20 mouse cellular contexts compared by ENCODE assay signal in genomic region chr16:92056711-92057110, GRCm38 (mm10). TPM values are rescaled to one million over a fixed set of nuclear protein-coding genes. Genes with fewer than 3 reads are reported as not detected.
DNase-seq lines count a peak whose midpoint lies in the region; ATAC-seq and TF ChIP-seq lines count a peak whose summit lies in the region.
"Had no signal": no experiment of that assay in that cellular context is flagged by ENCODE, and none has a peak within 500 bp of the region (broad histone marks: within the 10 kb centered on the region; RNA-seq: fewer than 3 reads in every experiment).

No protein-coding gene starts in this region.

- in situ Hi-C loops in CH12.LX (cut with MboI; ENCODE audit: low pct_ligation_motif_present, low pct_unique_long_range_greater_than_20kb, low sequenced_read_pairs) = no loop called here

- 0 out of 2 replicates have a peak, but pooled peaks cover 3% of the 10 kb centered on the region for H3K9me3 ChIP-seq in hindbrain, embryonic 13.5 days
- H3K9me3 ChIP-seq in hindbrain, embryonic 12.5 days (replicated peaks) = peaks cover 9% of the 10 kb centered on the region
- peaks cover 8% of the 10 kb centered on the region for H3K9me3 ChIP-seq in kidney, embryonic 14.5 days (ENCODE audit: control insufficient read depth, low read length)
- H3K9me3 ChIP-seq in liver, embryonic 13.5 days (replicated peaks) = peaks cover 7% of the 10 kb centered on the region; the same call in 1 of the 2 replicates
- peaks cover 12% of the 10 kb centered on the region for H3K9me3 ChIP-seq in liver, embryonic 11.5 days (ENCODE audit: control insufficient read depth, low read length)
- peaks cover 16% of the 10 kb centered on the region for H3K9me3 ChIP-seq in CH12.LX (replicated peaks; ENCODE audit: low read length)

- TF ChIP-seq EP300 in CH12.LX (IDR thresholded peaks at IDR 0.05; ENCODE audit: low read length) = no peak

- 0 out of 2 replicates have a peak, but pooled peaks cover 3% of the 10 kb centered on the region for H3K79me2 ChIP-seq in CH12.LX (replicated peaks; ENCODE audit: control insufficient read depth, extremely low read depth, insufficient read depth, poor library complexity, severe bottlenecking)

- 77% methylated on average over 2 of the region's 2 CpGs for WGBS in hindbrain, embryonic 13.5 days
- WGBS in hindbrain, embryonic 12.5 days = 52% methylated on average over 2 of the region's 2 CpGs
- WGBS in kidney, embryonic 14.5 days = 55% methylated on average over 2 of the region's 2 CpGs
- 37% methylated on average over 2 of the region's 2 CpGs for WGBS in liver, embryonic 13.5 days (ENCODE audit: insufficient replicate concordance)
- WGBS in liver, embryonic 11.5 days = 43% methylated on average over 2 of the region's 2 CpGs

- H3K4me3 ChIP-seq in hindbrain, embryonic 13.5 days = no peak overlapping the region
- no peak overlapping the region for H3K4me3 ChIP-seq in hindbrain, embryonic 12.5 days
- no peak overlapping the region for H3K4me3 ChIP-seq in kidney, embryonic 14.5 days (ENCODE audit: low read length)
- H3K4me3 ChIP-seq in liver, embryonic 13.5 days (replicated peaks) = no peak overlapping the region
- no peak overlapping the region for H3K4me3 ChIP-seq in liver, embryonic 11.5 days (ENCODE audit: low read depth, low read length)
- no peak overlapping the region for H3K4me3 ChIP-seq in CH12.LX (replicated peaks in 1 of 3; ENCODE audit: low read depth in 2 of 3, low read length in 2 of 3, poor library complexity in 1 of 3)

- peak overlapping the region; percentile 85; the same call in 1 of the 2 replicates for H3K4me2 ChIP-seq in hindbrain, embryonic 13.5 days
- H3K4me2 ChIP-seq in hindbrain, embryonic 12.5 days (replicated peaks) = no peak overlapping the region
- H3K4me2 ChIP-seq in kidney, embryonic 14.5 days (replicated peaks; ENCODE audit: low read depth, low read length) = 0 out of 2 replicates have a peak overlapping the region, but pooled peaks have one; percentile 85
- peak overlapping the region; percentile 98; the same call in 1 of the 2 replicates for H3K4me2 ChIP-seq in liver, embryonic 13.5 days
- H3K4me2 ChIP-seq in liver, embryonic 11.5 days = no peak overlapping the region
- no peak overlapping the region for H3K4me2 ChIP-seq in CH12.LX (ENCODE audit: insufficient read depth, low read depth, poor library complexity, severe bottlenecking)

- 0 out of 2 replicates have a peak, but pooled peaks cover 3% of the 10 kb centered on the region for H3K27me3 ChIP-seq in hindbrain, embryonic 13.5 days
- no peaks in the 10 kb centered on the region for H3K27me3 ChIP-seq in hindbrain, embryonic 12.5 days
- no peaks in the 10 kb centered on the region for H3K27me3 ChIP-seq in kidney, embryonic 14.5 days (ENCODE audit: control insufficient read depth, insufficient read depth, low read length)
- H3K27me3 ChIP-seq in liver, embryonic 13.5 days = no peaks in the 10 kb centered on the region
- H3K27me3 ChIP-seq in liver, embryonic 11.5 days (replicated peaks; ENCODE audit: control insufficient read depth, insufficient read depth, low read length) = no peaks in the 10 kb centered on the region
- H3K27me3 ChIP-seq in CH12.LX (replicated peaks) = peaks cover 4% of the 10 kb centered on the region
- H3K27me3 ChIP-seq: forebrain, embryonic 13.5 days had no signal

- H3K4me1 ChIP-seq in hindbrain, embryonic 13.5 days (replicated peaks) = peaks cover 31% of the 10 kb centered on the region
- H3K4me1 ChIP-seq in hindbrain, embryonic 12.5 days = peaks cover 27% of the 10 kb centered on the region
- peaks cover 21% of the 10 kb centered on the region for H3K4me1 ChIP-seq in kidney, embryonic 14.5 days (ENCODE audit: control insufficient read depth, insufficient read depth, low read length)
- peaks cover 31% of the 10 kb centered on the region for H3K4me1 ChIP-seq in liver, embryonic 13.5 days (replicated peaks)
- H3K4me1 ChIP-seq in liver, embryonic 11.5 days (replicated peaks; ENCODE audit: control insufficient read depth, insufficient read depth, low read length) = peaks cover 5% of the 10 kb centered on the region; the same call in 1 of the 2 replicates
- peaks cover 6 to 29% of the 10 kb centered on the region in 2 experiments for H3K4me1 ChIP-seq in CH12.LX (ENCODE audit: control insufficient read depth in 1 of 2, insufficient read depth in 2 of 2)

- ATAC-seq in hindbrain, embryonic 13.5 days (ENCODE audit: low FRiP score) = no peak
- ATAC-seq in hindbrain, embryonic 12.5 days (ENCODE audit: low FRiP score) = no peak
- no peak for ATAC-seq in kidney, embryonic 14.5 days (ENCODE audit: low FRiP score, low TSS enrichment)
- no peak for ATAC-seq in liver, embryonic 13.5 days (ENCODE audit: low read depth)
- no peak for ATAC-seq in liver, embryonic 11.5 days (replicated peaks; ENCODE audit: low FRiP score)

- DNase-seq in kidney, postnatal 25 days = no peak
- DNase-seq in liver, embryonic 13.5 days = no peak
- DNase-seq in liver, embryonic 11.5 days (ENCODE audit: low spot score) = no peak
- DNase-seq in CH12.LX (ENCODE audit: extremely low read depth) = no peak
- no peak for DNase-seq in spleen, postnatal 14 days (ENCODE audit: low spot score in 2 of 2)
- DNase-seq: adrenal gland, adult 8-10 months; adrenal gland, postnatal 36 days; forebrain, postnatal 0 days; gastrocnemius, postnatal 14 days had no signal

- H3K36me3 ChIP-seq in hindbrain, embryonic 13.5 days = peaks cover 11% of the 10 kb centered on the region
- peaks cover 7% of the 10 kb centered on the region for H3K36me3 ChIP-seq in hindbrain, embryonic 12.5 days
- H3K36me3 ChIP-seq in kidney, embryonic 14.5 days (ENCODE audit: control insufficient read depth, insufficient read depth, low read length) = peaks cover 14% of the 10 kb centered on the region; the same call in 1 of the 2 replicates
- H3K36me3 ChIP-seq in liver, embryonic 13.5 days = peaks cover 9% of the 10 kb centered on the region
- peaks cover 3% of the 10 kb centered on the region for H3K36me3 ChIP-seq in liver, embryonic 11.5 days (ENCODE audit: control insufficient read depth, insufficient read depth, low read length)
- peaks cover 0 to 25% of the 10 kb centered on the region in 2 experiments for H3K36me3 ChIP-seq in CH12.LX (replicated peaks in 1 of 2; ENCODE audit: control insufficient read depth in 1 of 2, insufficient read depth in 1 of 2, low read length in 1 of 2)

- H3K27ac ChIP-seq in hindbrain, embryonic 13.5 days = no peak overlapping the region
- no peak overlapping the region for H3K27ac ChIP-seq in hindbrain, embryonic 12.5 days
- H3K27ac ChIP-seq in kidney, embryonic 14.5 days (ENCODE audit: low read depth, low read length) = no peak overlapping the region
- no peak overlapping the region for H3K27ac ChIP-seq in liver, embryonic 13.5 days
- H3K27ac ChIP-seq in liver, embryonic 11.5 days (ENCODE audit: low read depth, low read length) = no peak overlapping the region
- H3K27ac ChIP-seq in CH12.LX (ENCODE audit: insufficient read depth, low read depth) = no peak overlapping the region

- dilution Hi-C loops in CH12.LX (cut with MboI; ENCODE audit: extremely low pct_ligation_motif_present, extremely low pct_unique_long_range_greater_than_20kb, low sequenced_read_pairs) = no loop called here

- no peak overlapping the region for H3K9ac ChIP-seq in hindbrain, embryonic 13.5 days
- H3K9ac ChIP-seq in hindbrain, embryonic 12.5 days = no peak overlapping the region
- no peak overlapping the region for H3K9ac ChIP-seq in kidney, embryonic 14.5 days (ENCODE audit: low read depth, low read length)
- H3K9ac ChIP-seq in liver, embryonic 13.5 days = no peak overlapping the region
- H3K9ac ChIP-seq in liver, embryonic 11.5 days (ENCODE audit: low read depth, low read length) = no peak overlapping the region
- H3K9ac ChIP-seq in CH12.LX (ENCODE audit: insufficient read depth, low read depth) = no peak overlapping the region

- no peak for TF ChIP-seq RAD21 in CH12.LX (IDR thresholded peaks at IDR 0.05; ENCODE audit: low read depth, low read length)

- TF ChIP-seq CTCF in CH12.LX (conservative IDR thresholded peaks at IDR 0.05 in 1 of 2, IDR thresholded peaks at IDR 0.05 in 1 of 2; ENCODE audit: low read depth in 2 of 2, low read length in 2 of 2) = no peak

- TF ChIP-seq POLR2A in CH12.LX (IDR thresholded peaks at IDR 0.05; ENCODE audit: low read depth, low read length) = no peak

TF ChIP-seq in CH12.LX, 34 proteins besides CTCF, POLR2A, EP300 and RAD21 (continues in another document):
- TF ChIP-seq TCF12 (IDR thresholded peaks at IDR 0.05; ENCODE audit: low read depth, low read length) = no peak

RNA-seq across cellular contexts. Expression of gene Mrps6, which starts 1.4 kb away (rescaled TPM):
- polyA plus RNA-seq in hindbrain, embryonic 13.5 days (2015; fragmentation: Nextera tagmentation; extraction: Ambion mirVana) = 182 and 201 TPM in 2 replicates
- 139 and 142 TPM in 2 replicates for polyA plus RNA-seq in hindbrain, embryonic 12.5 days (2016; fragmentation: Nextera tagmentation; extraction: Ambion mirVana)
- polyA plus RNA-seq in kidney, embryonic 14.5 days (2014; fragmentation: Nextera tagmentation; extraction: Ambion mirVana) = 134 and 168 TPM in 2 replicates
- 43.7 and 47.8 TPM in 2 replicates for polyA plus RNA-seq in liver, embryonic 13.5 days (2015; fragmentation: Nextera tagmentation; extraction: Ambion mirVana)
- 88.9 and 97.5 TPM in 2 replicates for polyA plus RNA-seq in liver, embryonic 11.5 days (2014; fragmentation: Nextera tagmentation; extraction: Ambion mirVana)
- total RNA-seq in CH12.LX (2012; rRNA removed) = 28.4 and 35.9 TPM in 2 replicates
- total RNA-seq in CH12.LX (2014; rRNA removed) = 39.7 and 43.0 TPM in 2 replicates
- polyA plus RNA-seq in CH12.LX (2012; ENCODE audit: insufficient read length, low read depth) = 93.4 and 110 TPM in 2 replicates

RNA-seq across cellular contexts. Expression of gene Gm49711, which starts 1.4 kb away (rescaled TPM):
- polyA plus RNA-seq in hindbrain, embryonic 13.5 days (2015; fragmentation: Nextera tagmentation; extraction: Ambion mirVana) = 0.71 and 0.86 TPM in 2 replicates
- 0.26 and 0.65 TPM in 2 replicates for polyA plus RNA-seq in hindbrain, embryonic 12.5 days (2016; fragmentation: Nextera tagmentation; extraction: Ambion mirVana)
- polyA plus RNA-seq in kidney, embryonic 14.5 days (2014; fragmentation: Nextera tagmentation; extraction: Ambion mirVana) = 0.30 and 0.32 TPM in 2 replicates
- polyA plus RNA-seq in liver, embryonic 13.5 days (2015; fragmentation: Nextera tagmentation; extraction: Ambion mirVana) = not detected in 2 replicates
- 0.15 TPM in 1 of 2 replicates, not detected in the other for polyA plus RNA-seq in liver, embryonic 11.5 days (2014; fragmentation: Nextera tagmentation; extraction: Ambion mirVana)
- total RNA-seq in CH12.LX (2012; rRNA removed) (not detected in 2 replicates), CH12.LX (2014; rRNA removed) (not detected in 2 replicates)
- not detected in 2 replicates for polyA plus RNA-seq in CH12.LX (2012; ENCODE audit: insufficient read length, low read depth)
- total RNA-seq: adrenal gland, adult 8-10 months; adrenal gland, postnatal 36 days; ES-E14; forebrain, postnatal 0 days; gastrocnemius, adult 18-20 months; gastrocnemius, postnatal 14 days; heart, adult 8-10 months; heart, postnatal 14 days; hematopoietic stem cell, adult 5-6 weeks had no signal
- polyA plus RNA-seq: embryonic facial prominence, embryonic 10.5 days; heart, embryonic 14.5 days had no signal

RNA-seq across cellular contexts. Expression of gene Slc5a3, which starts 1.4 kb away (rescaled TPM):
- 18.4 and 19.5 TPM in 2 replicates for polyA plus RNA-seq in hindbrain, embryonic 13.5 days (2015; fragmentation: Nextera tagmentation; extraction: Ambion mirVana)
- 20.3 and 20.6 TPM in 2 replicates for polyA plus RNA-seq in hindbrain, embryonic 12.5 days (2016; fragmentation: Nextera tagmentation; extraction: Ambion mirVana)
- 5.0 and 13.6 TPM in 2 replicates for polyA plus RNA-seq in kidney, embryonic 14.5 days (2014; fragmentation: Nextera tagmentation; extraction: Ambion mirVana)
- 0.96 and 1.3 TPM in 2 replicates for polyA plus RNA-seq in liver, embryonic 13.5 days (2015; fragmentation: Nextera tagmentation; extraction: Ambion mirVana)
- 5.6 and 5.9 TPM in 2 replicates for polyA plus RNA-seq in liver, embryonic 11.5 days (2014; fragmentation: Nextera tagmentation; extraction: Ambion mirVana)
- total RNA-seq in CH12.LX (2012; rRNA removed) = 3.9 and 4.1 TPM in 2 replicates
- total RNA-seq in CH12.LX (2014; rRNA removed) = 2.2 and 2.3 TPM in 2 replicates
- polyA plus RNA-seq in CH12.LX (2012; ENCODE audit: insufficient read length, low read depth) = 1.1 and 1.7 TPM in 2 replicates

Comparison
In these comparisons a context has a peak if more than half of its experiments do, and no peak if none do; other contexts are left out.
1. H3K4me2 ChIP-seq: peak in hindbrain, embryonic 13.5 days (single experiment), kidney, embryonic 14.5 days (single experiment) and liver, embryonic 13.5 days (single experiment); none in hindbrain, embryonic 12.5 days (single experiment), liver, embryonic 11.5 days (single experiment) and CH12.LX (single experiment).